Mouse (Mus musculus) thymus, adult 2 months (tissue): ENCODE data around the gene Trcg1. TPM values are rescaled to one million over a fixed set of nuclear protein-coding genes. Genes with fewer than 3 reads are reported as not detected.

ENCODE experiments used
- DNase-seq: peaks from one replicate; pipeline ENCODE4 v3.0.0; 2021
- H3K27ac ChIP-seq: fragments of 200-500 bp; 2 replicates; pipeline ENCODE4 v1.5.1; 2012; ENCODE audit warnings: low read length, control low read depth; ENCODE audit not compliant: control insufficient read depth, insufficient read depth
- H3K27me3 ChIP-seq: fragments of 200-500 bp; 2 replicates; pipeline ENCODE4 v1.6.1; 2012; ENCODE audit warnings: mild to moderate bottlenecking, low read length, moderate library complexity, mixed read lengths; ENCODE audit not compliant: control insufficient read depth, insufficient read depth
- H3K36me3 ChIP-seq: fragments of 200-500 bp; 2 replicates; pipeline ENCODE4 v1.6.1; 2012; ENCODE audit warnings: mild to moderate bottlenecking, low read length, moderate library complexity; ENCODE audit not compliant: control insufficient read depth, insufficient read depth
- H3K4me1 ChIP-seq: fragments of 200-500 bp; replicated peaks from 2 replicates; pipeline ENCODE4 v1.6.1; 2012; ENCODE audit warnings: low read length; ENCODE audit not compliant: control insufficient read depth, insufficient read depth
- H3K4me3 ChIP-seq: fragments of 200-500 bp; 2 replicates; pipeline ENCODE4 v1.5.1; 2012; ENCODE audit warnings: mild to moderate bottlenecking, low read length, control low read depth, moderate library complexity; ENCODE audit not compliant: control insufficient read depth, insufficient read depth
- CTCF ChIP-seq: fragments of 200-500 bp; IDR thresholded peaks from 2 replicates; pipeline ENCODE4 v1.5.1; 2012; ENCODE audit warnings: mild to moderate bottlenecking, control low read depth, low read length, moderate library complexity, borderline replicate concordance; ENCODE audit not compliant: control insufficient read depth, poor library complexity, insufficient read depth; ENCODE audit errors: extremely low read depth
- POLR2A ChIP-seq: fragments of 200-500 bp; IDR thresholded peaks from 2 replicates; pipeline ENCODE4 v1.6.1; 2012; ENCODE audit warnings: mild to moderate bottlenecking, low read length, control low read depth, moderate library complexity; ENCODE audit not compliant: control insufficient read depth, poor library complexity, insufficient read depth; ENCODE audit errors: extremely low read depth
- WGBS: fragments of 180-500 bp; shearing (Covaris S2); methylation state at CpG from one replicate; pipeline ENCODE4 v1.1.7; 2018; 5-methylcytosine and 5-hydroxymethylcytosine counted together
- polyA plus RNA-seq: library from polyadenylated mRNA; depleted of rRNA; stranded (reverse); fragments of >200 nt; gene quantifications from 2 replicates; pipeline ENCODE4 v1.2.3, GENCODE M21; 2012

Trcg1 gene
- polyA plus RNA-seq, 1 experiment, result 0.03 TPM

DNA sequence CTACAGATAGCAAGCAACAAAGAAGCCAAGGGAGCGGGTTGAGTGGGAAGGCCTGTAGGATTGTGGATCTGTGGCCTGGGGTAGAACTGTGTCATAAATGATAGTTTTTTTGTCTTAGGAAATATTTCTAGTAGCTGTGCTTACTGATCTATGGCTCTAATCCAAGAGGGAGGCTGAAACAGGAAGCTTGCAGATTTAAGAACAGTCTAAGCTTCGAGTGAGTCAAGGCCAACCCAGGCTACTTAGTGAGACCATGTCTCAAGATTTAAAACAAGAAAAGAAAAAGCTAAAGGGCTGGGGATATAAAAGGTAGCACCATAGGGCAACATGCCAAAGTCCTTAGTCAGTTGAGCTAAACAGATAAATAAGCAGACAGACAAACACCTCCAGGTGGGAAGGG is 1.9 kb downstream of the Trcg1 start:
- Histone ChIP-seq H3K27me3 (no peaks in the 10 kb centered on the region), H3K4me1 (no peaks in the 10 kb centered on the region), H3K27ac (no peak overlapping the region), H3K36me3 (no peaks in the 10 kb centered on the region), H3K4me3 (no peak overlapping the region)
- TF ChIP-seq CTCF (no peak), POLR2A (no peak)
- DNase-seq, result no peak
- WGBS, result 71% methylated on average over 2 of the region's 2 CpGs

DNA sequence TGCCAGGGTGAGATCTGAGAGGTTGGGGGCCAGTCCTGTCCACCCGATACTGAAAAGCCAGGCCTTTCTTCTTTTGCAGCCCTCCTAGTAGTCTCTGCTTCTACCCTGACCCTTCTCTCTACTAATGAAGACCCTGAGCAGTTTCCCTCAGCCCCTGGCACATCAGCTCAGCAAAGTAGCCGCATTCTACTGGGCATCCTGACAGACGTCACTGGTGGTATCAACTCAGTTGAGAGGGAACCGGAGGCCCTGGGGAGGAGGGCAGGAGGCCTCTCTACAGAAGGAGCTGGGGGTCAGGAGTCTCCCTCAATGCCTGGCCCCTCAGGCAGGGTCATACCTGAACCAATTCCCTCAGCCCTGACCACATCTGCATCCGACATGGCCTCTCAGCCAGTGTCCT is 4.8 kb downstream of the Trcg1 start:
- Histone ChIP-seq H3K4me3 (no peak overlapping the region), H3K27ac (no peak overlapping the region), H3K27me3 (no peaks in the 10 kb centered on the region), H3K4me1 (no peaks in the 10 kb centered on the region), H3K36me3 (no peaks in the 10 kb centered on the region)
- no peak for DNase-seq
- 91% methylated on average over 5 of the region's 5 CpGs for WGBS
- TF ChIP-seq CTCF (no peak), POLR2A (no peak)

DNA sequence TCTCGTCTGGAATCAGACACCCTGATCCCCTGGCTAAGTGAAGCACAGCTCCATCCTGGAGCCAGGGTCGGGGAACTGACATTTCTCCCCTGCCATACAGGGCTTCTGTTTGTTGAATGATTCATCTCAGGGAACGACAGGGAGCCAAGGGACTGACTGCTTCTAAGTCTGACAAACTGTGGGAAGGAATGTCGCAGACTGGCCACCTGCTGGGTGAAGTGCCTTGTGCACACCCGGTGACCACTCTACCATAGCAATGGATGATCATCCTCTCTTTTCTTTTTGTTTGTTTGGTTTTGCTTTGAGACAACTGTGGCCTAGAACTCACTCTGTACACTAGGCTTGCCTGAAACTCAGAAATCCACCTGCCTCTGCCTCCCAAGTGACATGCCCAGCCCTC is 6.6 kb downstream of the Trcg1 start:
- Histone ChIP-seq H3K4me1 (no peaks in the 10 kb centered on the region), H3K4me3 (no peak overlapping the region), H3K36me3 (no peaks in the 10 kb centered on the region), H3K27ac (no peak overlapping the region), H3K27me3 (no peaks in the 10 kb centered on the region)
- DNase-seq, result no peak
- WGBS, result 79% methylated on average over 5 of the region's 5 CpGs
- TF ChIP-seq CTCF (no peak), POLR2A (no peak)

DNA sequence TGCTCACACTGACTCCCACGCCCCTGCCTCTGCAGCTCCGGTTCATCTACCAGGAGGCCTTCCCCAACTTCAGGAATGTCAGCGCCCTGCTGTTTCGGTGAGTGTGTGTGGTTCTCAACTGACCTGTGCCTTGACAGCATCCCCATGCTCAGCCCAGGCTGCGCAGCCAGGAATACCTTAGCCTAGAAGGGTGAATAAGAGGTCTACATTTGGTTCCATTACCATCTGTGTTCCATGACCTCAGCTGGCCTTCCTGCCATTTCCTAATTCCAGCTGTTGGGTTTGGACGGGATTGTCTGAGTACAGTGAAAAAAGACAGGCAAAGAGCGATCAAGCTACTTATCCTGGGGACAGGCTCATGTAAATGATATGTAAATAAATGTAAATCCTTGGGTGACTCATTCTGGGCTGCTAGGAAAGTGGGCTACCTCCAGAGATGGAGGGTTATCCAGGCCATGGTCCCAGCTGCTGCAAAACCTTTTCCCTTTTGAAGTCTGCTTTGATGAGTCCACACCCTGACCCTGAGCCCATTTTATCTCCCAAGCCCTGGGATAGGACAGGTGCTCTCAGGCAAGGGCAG is 7.8 kb downstream of the Trcg1 start:
- Histone ChIP-seq H3K36me3 (no peaks in the 10 kb centered on the region), H3K4me1 (no peaks in the 10 kb centered on the region), H3K27me3 (no peaks in the 10 kb centered on the region), H3K27ac (no peak overlapping the region), H3K4me3 (no peak overlapping the region)
- WGBS, result 91% methylated on average over 7 of the region's 7 CpGs
- no peak for TF ChIP-seq CTCF
- no peak for TF ChIP-seq POLR2A
- no peak for DNase-seq

DNA sequence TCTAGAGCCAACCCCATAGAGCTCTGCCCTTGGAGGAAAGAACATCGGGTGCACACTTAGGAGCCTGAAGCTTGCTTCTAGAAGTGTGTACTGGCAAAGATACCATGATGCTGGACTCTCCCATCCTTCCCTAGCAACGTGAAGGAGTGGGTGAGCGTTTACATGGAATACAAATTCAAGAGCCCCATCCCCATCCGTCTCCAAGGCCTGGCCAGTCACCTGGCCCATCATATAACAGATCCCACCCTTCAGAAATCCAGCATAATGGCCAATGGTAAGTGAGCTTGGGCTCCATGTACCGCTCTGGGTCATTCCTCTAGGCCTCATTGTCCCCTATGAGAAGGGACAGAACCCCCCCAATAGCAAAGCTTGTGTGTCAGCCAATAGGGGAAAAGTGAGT is 10.1 kb downstream of the Trcg1 start:
- Histone ChIP-seq H3K4me1 (no peaks in the 10 kb centered on the region), H3K27ac (no peak overlapping the region), H3K4me3 (no peak overlapping the region), H3K36me3 (no peaks in the 10 kb centered on the region), H3K27me3 (no peaks in the 10 kb centered on the region)
- DNase-seq, result no peak
- WGBS, result 99% methylated on average over 5 of the region's 5 CpGs
- TF ChIP-seq CTCF, result no peak
- no peak for TF ChIP-seq POLR2A

DNA sequence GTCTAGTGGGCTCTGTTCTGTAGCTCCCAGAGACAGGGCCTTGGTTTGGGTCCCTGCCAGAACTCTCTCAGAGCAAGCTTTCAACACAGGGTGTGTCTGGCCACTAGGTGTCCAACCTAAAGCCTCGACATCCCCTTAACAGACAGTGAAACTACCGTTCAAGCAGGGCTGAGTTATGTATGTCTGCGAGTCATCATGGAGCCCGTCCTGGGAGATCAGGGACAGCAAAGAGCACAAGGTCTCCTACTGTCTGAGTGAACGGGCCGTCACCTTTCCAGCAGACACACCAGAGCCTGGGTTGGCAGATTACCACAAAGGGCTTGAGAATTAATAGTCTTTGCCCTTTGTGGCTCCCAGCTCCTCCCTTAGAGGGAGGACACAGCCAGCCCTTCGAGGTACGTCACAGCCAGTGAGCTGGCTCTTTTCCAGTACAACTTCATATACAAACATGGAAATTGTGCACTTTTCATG is 10.9 kb downstream of the Trcg1 start:
- H3K27ac ChIP-seq, result no peak overlapping the region
- no peak overlapping the region for H3K4me3 ChIP-seq
- DNase-seq, result no peak
- WGBS, result 55% methylated on average over 8 of the region's 8 CpGs
- no peaks in the 10 kb centered on the region for H3K27me3 ChIP-seq
- H3K4me1 ChIP-seq, result no peaks in the 10 kb centered on the region
- H3K36me3 ChIP-seq, result peaks cover 6% of the 10 kb centered on the region
- TF ChIP-seq CTCF (no peak), POLR2A (no peak)

DNA sequence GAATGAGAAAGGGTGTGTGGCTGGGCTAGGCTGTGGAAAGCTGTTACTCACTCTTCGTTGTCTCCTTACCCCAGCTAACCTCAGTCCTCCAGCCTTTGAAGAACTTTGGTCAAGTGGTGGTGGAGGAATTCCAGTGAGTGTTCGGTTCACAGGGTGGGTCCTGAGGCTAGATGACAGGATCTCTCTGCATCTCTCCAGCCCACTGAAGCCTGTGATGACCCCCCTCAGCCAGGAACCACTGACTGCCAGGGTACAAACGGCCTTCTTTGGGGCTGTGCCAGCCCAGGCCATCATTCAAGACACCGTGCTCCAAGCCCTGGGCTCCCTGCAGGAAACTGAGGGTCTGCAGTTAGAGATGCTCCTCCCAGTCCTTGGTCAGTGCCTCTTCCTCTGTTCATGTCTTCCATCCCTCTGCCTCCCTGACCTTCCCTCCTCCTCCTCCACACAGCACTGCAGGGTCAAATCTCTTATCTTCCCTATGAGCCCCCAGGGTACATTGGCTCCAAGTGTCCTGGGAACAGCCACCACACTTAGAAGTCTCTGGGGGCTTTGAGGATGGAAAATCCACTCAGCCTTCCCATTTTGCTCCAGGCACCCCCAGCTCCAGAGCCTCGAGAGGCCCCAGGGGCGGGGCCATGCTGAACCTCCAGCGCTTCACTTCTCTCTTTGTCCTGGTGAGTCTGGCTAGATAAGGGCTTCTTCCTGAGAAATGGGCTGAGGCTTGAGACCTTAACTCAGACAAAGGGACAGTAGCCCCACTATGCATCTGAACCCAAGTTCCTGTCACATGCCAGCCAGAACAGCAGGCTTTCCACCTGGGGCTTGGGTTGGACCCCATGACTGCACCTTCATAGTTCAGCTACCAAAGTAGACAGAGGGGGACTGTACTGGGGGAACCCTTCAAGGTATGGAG is 11.9 kb downstream of the Trcg1 start:
- no peaks in the 10 kb centered on the region for H3K27me3 ChIP-seq
- DNase-seq, result no peak
- 75% methylated on average over 7 of the region's 7 CpGs for WGBS
- H3K27ac ChIP-seq, result no peak overlapping the region
- H3K4me3 ChIP-seq, result no peak overlapping the region
- TF ChIP-seq CTCF (no peak), POLR2A (no peak)
- H3K36me3 ChIP-seq, result peaks cover 17% of the 10 kb centered on the region
- no peaks in the 10 kb centered on the region for H3K4me1 ChIP-seq
